Mouse (Mus musculus) olfactory bulb, adult 2 months (tissue): ENCODE measurements around the gene Gm21954. TPM values are rescaled to one million over a fixed set of nuclear protein-coding genes. Genes with fewer than 3 reads are reported as not detected.

ENCODE experiments used
- H3K27ac ChIP-seq: fragments of 200-500 bp; 2 replicates; pipeline ENCODE4 v1.5.1; 2012; ENCODE audit warnings: low read depth, low read length; ENCODE audit not compliant: insufficient read depth
- H3K4me1 ChIP-seq: fragments of 200-500 bp; 2 replicates; pipeline ENCODE4 v1.6.1; 2012; ENCODE audit warnings: low read length; ENCODE audit not compliant: control insufficient read depth, insufficient read depth
- H3K4me3 ChIP-seq: fragments of 200-500 bp; 2 replicates; pipeline ENCODE4 v1.5.1; 2012; ENCODE audit warnings: mild to moderate bottlenecking, low read depth, low read length, moderate library complexity; ENCODE audit not compliant: insufficient read depth
- CTCF ChIP-seq: fragments of 200-500 bp; IDR thresholded peaks from 2 replicates; pipeline ENCODE4 v1.5.1; 2012; ENCODE audit warnings: low read depth, mild to moderate bottlenecking, low read length, moderate library complexity; ENCODE audit not compliant: insufficient read depth
- POLR2A ChIP-seq: fragments of 200-500 bp; IDR thresholded peaks from 2 replicates; pipeline ENCODE4 v1.6.1; 2012; ENCODE audit warnings: mild to moderate bottlenecking, low read depth, low read length, moderate library complexity; ENCODE audit not compliant: insufficient read depth
- WGBS: fragments of 180-500 bp; shearing (Covaris S2); methylation state at CpG from one replicate; pipeline ENCODE4 v1.1.7; 2018; 5-methylcytosine and 5-hydroxymethylcytosine counted together
- polyA plus RNA-seq: library from polyadenylated mRNA; stranded (reverse); fragments of >200 nt; gene quantifications from 2 replicates; pipeline ENCODE4 v1.2.4, GENCODE M21; 2012; ENCODE audit warnings: low replicate concordance; ENCODE audit not compliant: missing spikeins, insufficient read depth, insufficient read length

Gm21954 gene
- polyA plus RNA-seq, 1 experiment: not detected

DNA sequence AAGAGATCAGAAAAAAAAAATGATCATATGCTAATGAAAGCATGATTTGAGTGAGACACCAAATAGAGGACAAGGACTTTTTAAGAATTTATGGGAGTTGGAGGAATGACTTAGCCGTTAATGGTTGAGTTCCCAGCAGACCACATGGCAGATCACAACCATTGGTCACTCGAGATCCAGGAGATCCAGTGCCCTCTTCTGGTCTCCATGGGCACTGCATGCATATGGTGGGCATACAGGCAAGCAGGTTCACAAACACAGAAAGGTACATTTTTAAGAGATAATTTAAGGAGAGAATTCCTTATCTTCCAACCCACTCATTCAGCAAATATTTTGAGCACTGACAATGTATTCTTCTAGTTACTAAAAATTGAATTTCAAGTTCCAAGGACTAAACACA, 22.9 kb downstream of the Gm21954 start:
- H3K27ac ChIP-seq: no peak overlapping the region
- peaks cover 12% of the 10 kb centered on the region for H3K4me1 ChIP-seq
- H3K4me3 ChIP-seq: no peak overlapping the region
- WGBS: 88% methylated on average over 2 of the region's 2 CpGs
- TF ChIP-seq POLR2A (no peak), CTCF (no peak)

DNA sequence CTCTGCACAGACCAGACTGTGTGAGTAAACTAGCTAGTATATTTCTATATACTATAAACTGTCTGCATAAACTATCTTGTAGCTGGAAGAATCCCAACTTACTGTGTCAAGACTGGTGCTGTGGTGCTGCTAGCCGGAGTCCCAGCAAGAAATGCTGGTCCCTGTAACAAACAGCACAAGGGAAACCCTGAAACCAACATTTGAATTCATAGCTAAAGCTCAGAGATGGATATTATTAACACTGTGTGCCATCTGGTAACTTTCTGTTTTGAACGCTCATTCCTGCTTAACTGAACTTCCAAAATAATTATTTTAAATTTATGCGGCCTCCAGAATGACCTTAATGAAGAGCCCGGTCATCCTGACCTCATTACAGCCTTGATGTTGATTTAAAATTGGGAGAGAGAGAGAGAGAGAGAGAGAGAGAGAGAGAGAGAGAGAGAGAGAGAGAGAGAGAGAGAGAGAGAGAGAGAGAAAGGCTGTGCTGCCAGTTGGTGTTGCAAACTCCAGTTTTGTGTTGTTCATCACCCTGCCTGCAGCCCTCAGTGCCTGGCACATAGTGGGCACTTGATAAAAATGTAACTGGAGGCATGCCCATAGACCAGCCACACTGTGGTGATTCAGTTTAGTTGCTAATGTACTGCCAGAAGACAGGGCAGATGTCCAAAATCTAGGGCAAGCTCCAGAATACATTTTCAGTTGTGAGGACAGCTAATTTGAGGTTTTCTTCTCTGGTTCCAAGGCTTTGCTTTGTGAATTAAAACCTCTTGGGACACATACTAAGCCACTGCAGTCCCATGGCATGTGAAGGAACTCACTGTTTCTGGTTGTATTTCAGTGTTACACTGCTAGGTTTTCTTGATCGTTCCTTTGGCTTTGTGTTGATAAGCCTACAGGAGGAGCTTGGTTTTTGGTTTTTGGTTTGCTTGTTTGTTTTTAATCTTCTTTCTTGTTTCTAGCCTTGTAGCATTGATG, 24.2 kb downstream of the Gm21954 start:
- no peak overlapping the region for H3K4me3 ChIP-seq
- 30% methylated on average over 5 of the region's 5 CpGs for WGBS
- H3K27ac ChIP-seq: peak overlapping the region; percentile 69
- no peak for TF ChIP-seq POLR2A
- TF ChIP-seq CTCF: no peak
- H3K4me1 ChIP-seq: peaks cover 16% of the 10 kb centered on the region

DNA sequence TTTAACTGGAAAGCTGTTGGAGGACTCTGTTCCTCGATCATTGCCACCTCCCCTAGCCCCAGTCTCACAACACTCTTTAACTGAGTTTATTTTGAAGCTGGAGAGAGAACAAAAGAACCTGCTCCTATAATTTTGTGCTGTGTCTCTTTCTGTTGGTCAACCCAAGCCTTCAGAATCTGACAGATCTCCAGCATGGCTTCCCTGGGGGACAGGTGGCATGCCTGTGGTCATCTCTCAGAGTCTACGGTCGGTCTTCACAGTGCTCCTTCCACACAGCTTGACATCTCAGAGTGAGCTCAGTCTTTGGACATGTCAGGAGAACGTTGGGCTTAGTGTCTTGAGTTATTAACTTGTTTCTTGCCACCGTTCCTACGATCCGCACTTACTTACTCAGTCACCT, 25.3 kb downstream of the Gm21954 start:
- Histone ChIP-seq H3K4me1 (peaks cover 16% of the 10 kb centered on the region), H3K4me3 (no peak overlapping the region), H3K27ac (0 out of 2 replicates have a peak overlapping the region, but pooled peaks have one; percentile 25)
- 80% methylated on average over 7 of the region's 7 CpGs for WGBS
- TF ChIP-seq CTCF (no peak), POLR2A (no peak)

DNA sequence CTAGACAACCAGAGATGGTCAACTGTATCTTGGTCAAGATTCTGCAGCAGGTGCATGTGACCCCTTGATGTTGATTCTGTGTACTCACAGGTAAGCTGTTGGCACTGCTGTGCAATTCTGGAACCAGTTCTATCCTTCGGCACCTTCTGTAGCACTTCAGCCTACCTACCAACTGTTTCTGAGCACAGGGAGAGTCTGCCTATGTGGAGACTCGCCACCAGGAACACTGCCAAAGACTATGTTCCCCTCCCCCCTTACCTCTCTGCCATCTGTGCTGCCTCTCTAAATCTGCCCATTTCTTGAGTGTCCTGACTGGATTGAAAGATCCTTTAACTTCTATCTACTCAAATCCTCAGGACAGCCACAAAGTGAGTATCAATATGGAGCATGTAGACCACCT, 28.3 kb downstream of the Gm21954 start:
- Histone ChIP-seq H3K4me1 (peaks cover 24% of the 10 kb centered on the region), H3K27ac (0 out of 2 replicates have a peak overlapping the region, but pooled peaks have one; percentile 4), H3K4me3 (no peak overlapping the region)
- 86% methylated on average over 2 of the region's 2 CpGs for WGBS
- TF ChIP-seq POLR2A: no peak
- TF ChIP-seq CTCF: no peak

DNA sequence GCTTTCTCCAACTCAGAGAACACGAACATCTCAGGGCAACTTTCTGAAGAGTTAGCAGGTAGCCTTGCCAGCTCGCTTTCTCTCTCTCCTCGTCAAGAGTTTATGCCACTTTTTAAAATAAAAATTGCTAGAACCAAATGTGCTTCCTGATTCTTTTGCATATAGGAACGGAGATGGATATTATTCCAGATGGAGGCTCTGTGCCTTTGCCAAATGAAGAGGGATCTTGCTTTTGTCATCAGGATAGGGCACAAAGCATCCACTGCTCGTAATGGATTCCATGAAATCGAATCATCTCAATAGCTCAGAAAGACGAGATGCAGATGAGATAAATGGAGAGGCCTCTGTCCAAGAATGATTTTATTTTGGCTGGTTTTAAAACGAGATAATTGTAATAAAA, 28.7 kb downstream of the Gm21954 start:
- peak overlapping the region; percentile 87 for H3K27ac ChIP-seq
- H3K4me3 ChIP-seq: no peak overlapping the region
- WGBS: 81% methylated on average over 8 of the region's 8 CpGs
- peaks cover 27% of the 10 kb centered on the region for H3K4me1 ChIP-seq
- TF ChIP-seq POLR2A (no peak), CTCF (no peak)

DNA sequence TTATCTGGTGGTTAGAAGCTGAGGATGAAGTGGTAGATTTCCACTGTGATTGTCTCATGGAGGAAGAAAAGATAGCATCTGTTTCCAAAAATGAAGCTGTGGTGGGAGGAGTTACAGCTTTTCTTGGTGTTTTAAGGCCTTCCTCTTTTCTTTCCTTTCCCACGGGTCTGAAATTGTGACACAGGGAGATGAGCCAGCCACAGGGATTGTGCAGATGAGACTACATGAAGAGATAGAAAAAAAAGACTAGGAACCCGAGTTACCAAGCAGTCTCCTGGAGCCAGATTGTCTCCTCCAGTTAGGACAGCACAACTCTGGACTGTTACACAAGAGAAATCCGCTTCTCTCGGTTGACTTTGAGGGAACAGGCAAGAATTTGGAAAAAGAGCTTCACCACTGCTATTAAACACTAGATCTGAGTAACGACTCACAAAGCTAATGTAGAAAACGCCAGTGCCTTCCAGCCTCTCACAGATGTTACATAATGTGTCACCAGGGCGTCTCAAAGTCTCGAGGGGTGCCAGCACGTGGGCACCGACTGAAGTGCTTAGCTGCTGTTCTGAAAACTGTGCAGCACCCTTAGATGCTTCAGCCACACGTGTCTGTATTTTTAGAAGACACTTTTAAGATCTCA, 29.9 kb downstream of the Gm21954 start:
- Histone ChIP-seq H3K4me1 (peaks cover 27% of the 10 kb centered on the region), H3K4me3 (no peak overlapping the region), H3K27ac (peak overlapping the region; percentile 87)
- 13% methylated on average over 11 of the region's 11 CpGs for WGBS
- no peak for TF ChIP-seq CTCF

DNA sequence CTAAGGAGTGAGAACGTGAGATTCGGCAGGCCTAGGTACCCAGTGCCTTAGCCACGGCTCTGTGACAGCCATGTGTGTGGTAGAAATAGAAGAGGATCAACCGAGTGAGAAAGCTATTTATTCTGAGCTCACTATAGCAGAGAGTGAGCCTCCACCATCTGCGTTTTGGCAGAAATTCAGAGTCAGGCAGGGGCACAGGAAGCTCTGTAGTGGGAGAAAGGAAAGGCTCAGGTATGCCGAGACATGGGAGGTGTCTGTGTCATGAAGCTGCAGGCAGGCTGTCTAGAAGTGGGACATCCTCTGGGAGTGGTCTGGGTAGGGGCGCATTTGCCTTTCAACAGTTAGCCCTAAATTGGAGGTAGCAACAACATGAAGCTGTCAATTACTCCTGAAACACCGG, 31.7 kb downstream of the Gm21954 start:
- TF ChIP-seq CTCF (no peak), POLR2A (no peak)
- H3K4me3 ChIP-seq: no peak overlapping the region
- H3K27ac ChIP-seq: peak overlapping the region; percentile 85
- WGBS: 36% methylated on average over 8 of the region's 8 CpGs
- H3K4me1 ChIP-seq: peaks cover 24% of the 10 kb centered on the region

DNA sequence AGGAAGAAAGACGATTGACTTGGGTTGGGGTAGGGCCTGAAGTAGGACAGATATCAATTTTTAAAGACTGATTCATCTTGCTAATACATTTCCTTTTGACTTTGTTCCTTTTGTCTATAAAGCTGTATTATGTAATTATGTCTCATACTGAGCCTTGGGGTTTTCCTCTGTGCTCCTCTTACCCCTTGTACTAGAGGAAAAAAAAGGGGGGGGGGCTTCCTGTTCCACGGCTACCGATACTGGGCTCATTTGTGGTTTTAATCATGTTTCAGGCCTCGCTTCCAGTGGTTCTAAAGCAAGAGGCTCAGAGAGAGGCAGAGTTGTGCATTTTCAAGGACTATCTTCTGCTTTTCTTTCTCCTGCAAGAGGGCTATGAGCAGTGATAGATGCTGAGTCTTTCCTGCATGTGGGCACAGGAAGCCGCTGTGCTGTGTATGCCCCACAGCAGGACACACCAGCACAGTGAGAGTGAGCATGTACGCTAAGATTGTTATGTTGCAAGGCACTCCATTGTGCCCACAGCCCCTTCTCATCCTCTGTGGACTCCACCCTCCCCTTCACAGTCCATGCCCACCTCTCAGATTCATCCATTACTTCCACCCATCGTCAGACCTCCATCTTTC, 33.1 kb downstream of the Gm21954 start:
- Histone ChIP-seq H3K4me1 (peaks cover 24% of the 10 kb centered on the region), H3K4me3 (no peak overlapping the region), H3K27ac (peak overlapping the region; percentile 11)
- TF ChIP-seq POLR2A: no peak
- 65% methylated on average over 7 of the region's 7 CpGs for WGBS

DNA sequence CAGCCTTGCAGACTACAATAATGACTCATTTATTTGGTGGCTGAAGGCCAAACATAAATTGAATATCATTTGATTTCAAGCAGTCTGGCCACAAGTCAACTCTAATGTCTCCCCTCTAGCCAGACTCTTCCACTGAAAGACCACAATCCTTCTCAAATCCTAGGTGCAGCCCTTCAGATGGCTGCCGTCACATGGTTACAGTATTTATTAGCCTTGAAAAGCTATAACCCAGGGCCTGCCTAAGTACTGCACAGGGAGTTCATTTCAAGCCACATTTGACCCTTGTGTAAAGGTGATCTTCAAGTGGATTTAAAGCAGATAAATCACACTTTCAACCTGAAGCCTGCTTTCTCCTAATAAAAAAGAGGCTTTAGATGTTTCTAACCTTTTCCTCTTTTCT, 37.7 kb downstream of the Gm21954 start:
- H3K4me1 ChIP-seq: peaks cover 8% of the 10 kb centered on the region
- H3K27ac ChIP-seq: no peak overlapping the region
- TF ChIP-seq POLR2A (no peak), CTCF (no peak)
- H3K4me3 ChIP-seq: no peak overlapping the region
- WGBS: 80% methylated on average over 1 of the region's 1 CpGs
